Mouse (Mus musculus) kidney, postnatal 14 days (tissue): ENCODE data around the gene Casr.

Experiments used
- DNase-seq: peaks from one replicate; pipeline ENCODE4 v3.0.0; 2022; ENCODE audit warnings: mixed read lengths

Casr gene

DNA sequence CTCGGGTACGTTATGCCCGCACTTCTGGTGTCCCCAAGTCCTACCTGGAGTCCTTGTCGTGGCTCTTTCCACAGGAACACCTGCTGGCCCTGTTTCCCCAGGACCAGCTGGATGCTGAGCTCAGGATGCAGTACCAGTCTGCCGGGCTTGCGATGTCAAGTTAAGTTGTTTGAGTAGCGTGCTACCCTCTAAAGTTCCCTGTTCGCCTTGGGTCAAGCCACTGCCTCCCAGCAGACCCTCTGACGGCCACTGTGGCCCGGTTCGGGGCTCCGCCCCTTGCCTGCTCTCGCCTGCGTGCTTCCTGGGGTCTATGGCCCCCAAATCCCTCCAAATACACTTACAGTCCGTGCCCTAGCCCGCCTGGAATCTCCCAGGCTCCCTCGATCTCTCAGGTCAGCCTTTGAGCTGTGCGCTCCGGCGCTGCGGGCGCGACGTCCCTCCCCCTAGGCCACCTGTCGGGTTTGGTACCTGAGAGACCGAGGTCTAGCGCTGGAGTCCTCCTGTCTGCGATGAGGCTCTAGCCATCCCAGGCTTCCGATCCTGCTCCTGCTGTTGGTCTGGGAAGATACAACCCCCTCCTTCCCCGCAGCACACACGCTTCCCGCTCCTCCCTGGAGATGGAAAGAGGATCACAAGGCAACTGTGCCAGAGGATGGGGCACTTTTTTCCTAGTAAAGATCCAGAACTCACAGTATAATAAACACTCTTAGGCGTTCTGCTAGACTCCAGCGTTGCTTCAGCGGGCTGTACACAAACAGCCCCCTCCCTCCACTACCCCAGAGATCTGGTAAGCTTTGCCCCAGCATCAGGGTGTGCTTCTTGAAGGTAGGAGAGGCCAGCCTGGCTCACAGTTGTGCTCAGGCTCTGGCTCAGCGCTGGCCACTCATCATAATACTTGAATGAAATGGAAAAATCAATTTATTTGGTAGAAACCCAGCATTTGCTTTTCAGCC lies at the start of gene Casr:
Gene Casr (minus strand): TSS at position 756 of the 953 bp plus-strand sequence.
- no peak for DNase-seq

GRCm38 (mm10) chr16:36602632-36603031 lies 40.7 kb upstream of the Casr start:
- no peak for DNase-seq

GRCm38 (mm10) chr16:36598265-36598664 lies 36.3 kb upstream of the Casr start:
- no peak for DNase-seq

GRCm38 (mm10) chr16:36596671-36597410 lies 34.9 kb upstream of the Casr start:
- peak; percentile 52 for DNase-seq

- no peak for DNase-seq
Measured at GRCm38 (mm10) chr16:36589898-36590297, 28.0 kb upstream of the Casr start.

- DNase-seq: no peak
Measured at GRCm38 (mm10) chr16:36587971-36588370, 26.0 kb upstream of the Casr start.

- DNase-seq: no peak
Measured at GRCm38 (mm10) chr16:36582073-36582472, 20.1 kb upstream of the Casr start.

DNA sequence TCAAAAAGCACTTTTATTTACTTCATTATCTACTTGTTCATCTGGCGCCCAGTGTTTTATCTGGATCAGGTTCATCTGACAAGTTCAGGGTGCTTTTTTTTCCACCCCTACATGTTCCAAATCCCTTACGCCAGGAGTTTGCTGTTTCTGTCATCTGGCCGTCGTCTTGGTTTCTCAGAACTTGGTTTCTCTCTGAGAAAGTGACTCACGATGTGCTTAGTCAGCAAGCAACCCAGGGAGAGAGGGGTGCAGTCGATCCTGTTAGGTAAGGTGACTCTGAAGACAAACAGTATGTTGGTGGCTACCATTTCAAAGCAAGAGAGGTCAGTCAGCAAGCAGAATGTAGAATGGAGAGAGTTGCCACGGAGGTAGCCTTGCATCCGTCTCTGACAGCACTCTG lies 10.0 kb upstream of the Casr start:
- no peak for DNase-seq

DNA sequence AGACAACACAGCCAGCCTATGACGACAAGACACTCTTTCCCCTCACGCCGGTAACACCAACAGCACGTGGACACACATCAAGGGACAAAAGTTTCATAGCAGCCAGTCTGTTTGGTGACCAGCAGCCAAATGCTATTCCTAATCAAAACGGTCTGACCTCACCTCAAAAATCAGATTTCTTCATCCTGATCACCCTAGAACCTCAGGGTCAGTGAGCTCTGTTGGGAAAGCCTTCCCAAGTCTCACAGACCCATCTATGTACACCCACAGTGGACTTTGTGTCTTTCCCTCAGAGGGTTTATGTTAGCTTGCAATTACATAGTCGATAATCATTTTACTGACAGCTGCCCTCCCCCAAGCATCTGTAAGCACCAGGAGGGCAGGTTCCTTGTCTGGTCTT lies 2.4 kb downstream of the Casr start:
- DNase-seq: no peak

DNA sequence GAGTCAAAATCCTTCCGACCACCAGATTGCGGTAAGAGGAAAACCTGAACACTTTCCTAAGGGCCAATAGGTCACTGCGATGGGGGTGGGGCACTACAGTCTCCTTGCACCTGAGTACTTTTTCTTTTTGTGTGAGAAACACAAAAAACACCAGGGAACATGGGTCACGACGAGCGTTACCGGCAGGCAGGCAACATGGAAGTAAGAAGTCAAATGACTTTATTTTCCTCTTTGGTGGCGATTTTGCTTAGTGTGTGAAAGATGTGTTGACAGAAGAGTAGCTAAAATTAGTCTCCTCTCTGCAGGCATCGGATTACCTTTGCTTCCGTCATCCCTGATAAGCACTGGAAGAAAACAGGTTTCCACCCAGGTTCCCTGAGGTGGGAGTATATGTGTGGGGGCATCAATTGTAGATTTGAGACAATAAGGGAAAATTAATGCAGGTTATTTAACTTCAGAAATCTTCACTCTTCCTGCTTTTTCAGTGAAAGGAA lies 6.2 kb downstream of the Casr start:
- DNase-seq: no peak

GRCm38 (mm10) chr16:36553624-36554023 lies 8.3 kb downstream of the Casr start:
- DNase-seq: no peak

- peak; percentile 84 for DNase-seq
Measured at GRCm38 (mm10) chr16:36545333-36545732, 16.6 kb downstream of the Casr start.

GRCm38 (mm10) chr16:36543091-36543490 lies 18.9 kb downstream of the Casr start:
- DNase-seq: peak; percentile 70

DNA sequence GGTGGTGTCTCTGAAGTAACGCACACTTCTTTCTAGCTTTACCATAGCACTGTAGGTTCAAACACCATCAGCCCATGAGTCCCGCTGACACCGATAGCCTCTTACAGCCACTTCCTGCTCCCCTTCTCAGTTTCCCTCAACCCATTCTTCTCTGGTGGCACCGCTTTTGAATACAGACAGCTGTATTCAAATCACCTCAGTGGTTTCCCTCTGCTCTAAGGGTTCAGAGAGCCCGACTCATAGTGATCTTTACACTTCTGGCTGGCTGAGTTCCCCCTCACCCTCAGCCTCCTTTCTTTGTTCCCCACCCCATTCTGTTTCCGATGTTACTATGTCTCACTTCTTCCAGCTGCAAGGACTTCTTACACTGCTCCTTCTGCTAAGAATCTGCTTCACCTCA lies 21.1 kb downstream of the Casr start:
- DNase-seq: no peak

GRCm38 (mm10) chr16:36532981-36533687 lies 28.8 kb downstream of the Casr start:
- peak; percentile 56 for DNase-seq

DNA sequence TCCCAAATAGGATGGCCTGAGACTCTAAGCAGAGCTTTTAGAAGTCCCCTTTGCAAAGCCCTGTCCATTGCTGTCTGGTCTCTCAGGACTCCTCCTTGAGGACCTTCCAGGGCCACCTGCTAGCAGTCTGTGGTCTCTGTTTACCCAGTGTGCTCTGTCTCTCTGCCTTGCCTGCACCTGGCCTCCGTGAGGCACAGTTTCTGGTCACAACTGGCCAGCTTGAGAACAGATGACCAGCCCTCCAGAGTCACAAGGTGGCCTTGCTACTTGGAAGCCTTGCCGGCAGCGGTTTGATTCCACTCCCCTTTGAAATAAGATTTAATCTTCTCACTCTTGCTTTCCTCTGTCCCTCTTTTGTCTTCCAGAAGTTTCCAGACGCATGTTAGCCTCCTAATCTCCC lies 29.9 kb downstream of the Casr start:
- peak; percentile 22 for DNase-seq

DNA sequence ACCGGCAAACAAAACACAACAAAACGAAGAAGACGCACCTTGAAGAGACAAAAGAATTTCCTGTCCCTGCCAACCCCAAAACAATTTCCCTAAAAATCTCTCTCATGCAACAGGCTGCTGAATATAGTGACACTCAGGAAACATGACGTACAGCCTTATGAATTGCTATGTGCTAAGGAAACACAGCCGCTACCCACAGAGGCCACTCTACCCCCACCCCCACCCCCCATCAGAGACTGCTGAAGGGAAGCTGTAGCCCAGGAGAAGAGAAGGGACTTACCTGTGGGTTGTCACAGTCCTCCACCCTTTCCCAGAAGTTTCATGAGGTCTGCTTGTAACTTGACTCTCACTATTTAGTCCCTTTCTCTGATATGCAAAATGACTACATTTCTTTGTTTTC lies 30.3 kb downstream of the Casr start:
- no peak for DNase-seq

DNA sequence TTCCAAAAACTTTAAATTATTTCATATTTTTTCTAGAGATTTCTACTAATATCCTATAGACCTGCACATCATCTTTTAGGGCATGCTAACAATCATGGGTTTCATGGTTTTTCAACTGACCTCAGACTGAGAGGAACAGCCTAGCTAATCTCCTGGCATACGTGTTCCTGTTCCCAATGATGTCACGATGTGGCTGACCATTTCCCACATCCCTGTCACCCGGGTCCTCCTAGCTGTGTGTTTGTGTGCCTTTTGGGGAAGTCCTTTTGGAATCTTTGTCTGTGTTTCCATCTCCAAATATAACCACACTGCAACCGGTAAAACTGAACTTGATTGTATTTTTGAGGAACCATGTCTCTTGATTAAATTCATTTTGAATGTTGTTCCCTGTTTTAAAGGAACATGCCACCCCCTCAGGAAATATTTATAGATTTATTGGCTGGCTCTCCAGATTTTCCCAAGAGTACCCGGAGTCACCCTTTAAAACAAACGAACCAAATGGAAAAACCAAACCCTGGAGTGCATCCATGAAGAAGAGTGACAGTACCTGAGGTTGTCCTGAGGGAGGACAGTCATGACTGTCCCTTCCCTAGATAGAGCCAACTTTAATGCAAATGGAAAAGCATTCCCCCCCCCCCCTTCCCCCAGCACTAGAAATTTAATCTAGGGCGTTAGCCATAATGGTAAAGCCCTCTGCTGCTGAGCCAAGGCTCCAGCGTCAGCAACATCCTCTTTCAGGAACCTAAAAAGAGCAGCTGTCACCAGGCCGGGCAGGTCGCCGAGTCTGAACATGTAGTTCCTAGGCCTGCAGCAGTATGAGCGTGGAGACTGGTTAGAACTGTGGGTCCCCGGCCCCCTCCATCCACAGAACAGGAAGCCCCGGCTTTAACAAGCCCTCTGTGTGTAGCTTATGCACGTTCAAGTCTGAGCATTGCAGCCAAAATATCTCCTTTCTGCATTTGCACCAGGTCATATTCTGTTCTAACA lies 31.1 kb downstream of the Casr start:
- peak; percentile 29 for DNase-seq

- DNase-seq: no peak
Measured at GRCm38 (mm10) chr16:36528822-36529221, 33.1 kb downstream of the Casr start.

GRCm38 (mm10) chr16:36526596-36527282 lies 35.2 kb downstream of the Casr start:
- DNase-seq: no peak

- no peak for DNase-seq
Measured at GRCm38 (mm10) chr16:36523095-36523494, 38.8 kb downstream of the Casr start.
